Mouse (Mus musculus) myocyte (in vitro differentiated cells): ENCODE results near the gene Zbtb46. TPM values are rescaled to one million over a fixed set of nuclear protein-coding genes. Genes with fewer than 3 reads are reported as not detected.

Source experiments
- H3K27me3 ChIP-seq: one replicate; pipeline ENCODE4 v1.6.1; 2011; ENCODE audit not compliant: control insufficient read depth, insufficient read depth, insufficient read length
- H3K36me3 ChIP-seq: one replicate; pipeline ENCODE4 v1.6.1; 2011; ENCODE audit not compliant: control insufficient read depth, insufficient read depth
- H3K4me2 ChIP-seq: one replicate; pipeline ENCODE4 v1.6.1; 2011; ENCODE audit warnings: low read depth, control low read depth
- H3K4me3 ChIP-seq: one replicate; pipeline ENCODE4 v1.5.1; 2011; ENCODE audit warnings: mild to moderate bottlenecking, control low read depth, moderate library complexity
- H3K79me2 ChIP-seq: one replicate; pipeline ENCODE4 v1.6.1; 2011; ENCODE audit not compliant: control insufficient read depth, insufficient read depth
- H3ac ChIP-seq: one replicate; pipeline ENCODE4 v1.6.1; 2011; ENCODE audit not compliant: control insufficient read depth, insufficient read length
- CEBPB ChIP-seq: IDR thresholded peaks from 2 replicates; pipeline ENCODE4 v1.6.1; 2011; ENCODE audit warnings: mild to moderate bottlenecking, moderate library complexity; ENCODE audit not compliant: poor library complexity, insufficient read depth, severe bottlenecking
- E2F4 ChIP-seq: IDR thresholded peaks from one replicate; pipeline ENCODE4 v1.6.1; 2011; ENCODE audit warnings: mild to moderate bottlenecking, control low read depth, moderate library complexity; ENCODE audit not compliant: insufficient read depth
- MAX ChIP-seq: IDR thresholded peaks from one replicate; pipeline ENCODE4 v1.6.1; 2011; ENCODE audit warnings: low read depth, mild to moderate bottlenecking, control low read depth
- MYOD1 ChIP-seq, 3 experiments: IDR thresholded peaks; one replicate each; pipeline ENCODE4 v1.6.1; 2011; ENCODE audit warnings: control low read depth in 2 of 3, low read depth in 2 of 3, mild to moderate bottlenecking in 2 of 3, moderate library complexity in 1 of 3; ENCODE audit not compliant: insufficient read length in 2 of 3, control insufficient read depth in 1 of 3
- MYOG ChIP-seq, 3 experiments: IDR thresholded peaks; one replicate each; pipeline ENCODE4 v1.6.1; 2011; ENCODE audit warnings: control low read depth in 2 of 3, low read depth in 2 of 3, mild to moderate bottlenecking in 2 of 3; ENCODE audit not compliant: insufficient read length in 2 of 3, control insufficient read depth in 1 of 3, insufficient read depth in 1 of 3
- POLR2A ChIP-seq: IDR thresholded peaks from one replicate; pipeline ENCODE4 v1.6.1; 2011; ENCODE audit warnings: low read depth, mild to moderate bottlenecking, control low read depth, moderate library complexity; ENCODE audit not compliant: insufficient read length
- POLR2AphosphoS2 ChIP-seq: IDR thresholded peaks from one replicate; pipeline ENCODE4 v1.6.1; 2011; ENCODE audit warnings: low read depth, control low read depth; ENCODE audit not compliant: insufficient read length
- REST ChIP-seq: IDR thresholded peaks from one replicate; pipeline ENCODE4 v1.6.1; 2011; ENCODE audit warnings: mild to moderate bottlenecking, control low read depth, moderate library complexity; ENCODE audit not compliant: insufficient read depth, insufficient read length
- SRF ChIP-seq: IDR thresholded peaks from one replicate; pipeline ENCODE4 v1.6.1; 2011; ENCODE audit warnings: low read depth; ENCODE audit not compliant: control insufficient read depth, insufficient read length
- TCF12 ChIP-seq: IDR thresholded peaks from one replicate; pipeline ENCODE4 v1.6.1; 2011; ENCODE audit warnings: mild to moderate bottlenecking, control low read depth; ENCODE audit not compliant: poor library complexity, insufficient read depth, severe bottlenecking
- TCF3 ChIP-seq: IDR thresholded peaks from one replicate; pipeline ENCODE4 v1.6.1; 2011; ENCODE audit warnings: low read depth, control low read depth; ENCODE audit not compliant: insufficient read length
- USF1 ChIP-seq: IDR thresholded peaks from one replicate; pipeline ENCODE4 v1.6.1; 2011; ENCODE audit warnings: low read depth, mild to moderate bottlenecking, control low read depth, moderate library complexity
- polyA plus RNA-seq: library from polyadenylated mRNA; unstranded; fragments of >200 nt; fragmentation: generic; extraction: Trizol; gene quantifications from one replicate; pipeline ENCODE4 v1.2.1, GENCODE M21; 2012; ENCODE audit warnings: missing spikeins

The Zbtb46 gene
- polyA plus RNA-seq, 1 experiment = 1.3 TPM

GRCm38 (mm10) chr2:181415945-181416344 lies 43.3 kb downstream of the Zbtb46 start:
- Histone ChIP-seq H3K36me3 (no peaks in the 10 kb centered on the region), H3K27me3 (no peaks in the 10 kb centered on the region), H3K4me3 (no peak overlapping the region), H3K4me2 (no peak overlapping the region), H3ac (no peak overlapping the region), H3K79me2 (no peaks in the 10 kb centered on the region)
- TF ChIP-seq MAX (no peak), USF1 (no peak), REST (no peak), TCF12 (no peak), MYOG (IDR thresholded peaks at IDR 0.05; ENCODE audit: control insufficient read depth in 1 of 3, insufficient read depth in 1 of 3, insufficient read length in 2 of 3, low read depth in 2 of 3) (peak in 1 of 3 experiments; percentile 75), TCF3 (no peak), CEBPB (no peak), POLR2A (no peak), POLR2AphosphoS2 (no peak), E2F4 (no peak), MYOD1 (IDR thresholded peaks at IDR 0.05; ENCODE audit: control insufficient read depth in 1 of 3, insufficient read length in 2 of 3, low read depth in 2 of 3) (peak in 2 of 3 experiments; percentile 47 to 68), SRF (no peak)

- H3ac ChIP-seq = no peak overlapping the region
- no peaks in the 10 kb centered on the region for H3K79me2 ChIP-seq
- TF ChIP-seq POLR2AphosphoS2 (no peak), MYOD1 (IDR thresholded peaks at IDR 0.05; ENCODE audit: control insufficient read depth in 1 of 3, insufficient read length in 2 of 3, low read depth in 2 of 3) (peak in 1 of 3 experiments; percentile 22), USF1 (peak; percentile 63)
- no peak overlapping the region for H3K4me2 ChIP-seq
- H3K4me3 ChIP-seq = no peak overlapping the region
- no peaks in the 10 kb centered on the region for H3K36me3 ChIP-seq
- H3K27me3 ChIP-seq = no peaks in the 10 kb centered on the region
Observed at GRCm38 (mm10) chr2:181413141-181413540, 46.1 kb downstream of the Zbtb46 start.

DNA sequence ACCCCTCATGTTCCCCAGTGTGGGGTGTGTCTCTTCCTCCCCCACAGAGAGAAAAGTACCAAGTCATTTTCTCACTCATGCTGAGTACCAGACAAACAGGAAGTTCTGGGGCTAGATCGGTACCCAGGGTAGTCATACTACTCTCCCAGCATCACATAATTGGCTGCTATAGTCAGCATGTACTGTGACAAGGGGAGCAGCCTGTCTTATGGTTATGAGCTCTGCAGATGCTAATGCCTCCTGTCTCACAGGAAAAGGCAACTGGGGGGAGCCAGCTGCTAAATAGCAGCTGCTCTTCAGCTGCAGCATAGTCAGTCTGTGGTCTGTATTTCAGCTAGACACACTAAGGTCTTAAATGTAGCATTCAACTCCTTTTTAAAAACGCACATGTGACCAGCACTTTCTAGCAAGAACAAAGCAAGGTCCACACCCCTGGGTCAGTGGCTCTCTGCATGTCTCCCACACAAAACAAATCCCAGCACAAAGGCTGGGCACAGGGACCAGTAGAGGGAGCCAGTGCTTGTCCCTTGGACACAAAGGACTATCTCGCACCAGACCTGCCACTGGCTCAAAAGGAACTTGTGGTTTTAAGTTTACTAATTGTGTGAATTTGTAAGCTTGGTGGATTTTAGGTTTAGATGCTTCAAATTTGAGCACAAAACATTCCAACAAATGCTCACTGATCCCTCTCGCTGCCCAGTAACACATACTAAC lies 48.3 kb downstream of the Zbtb46 start:
- no peak overlapping the region for H3K4me2 ChIP-seq
- no peaks in the 10 kb centered on the region for H3K36me3 ChIP-seq
- no peaks in the 10 kb centered on the region for H3K27me3 ChIP-seq
- TF ChIP-seq POLR2AphosphoS2 (no peak), MYOD1 (IDR thresholded peaks at IDR 0.05; ENCODE audit: control insufficient read depth in 1 of 3, insufficient read length in 2 of 3, low read depth in 2 of 3) (peak in 1 of 3 experiments; percentile 13), USF1 (peak; percentile 19), TCF3 (no peak)
- H3ac ChIP-seq = no peak overlapping the region
- no peak overlapping the region for H3K4me3 ChIP-seq
- no peaks in the 10 kb centered on the region for H3K79me2 ChIP-seq

DNA sequence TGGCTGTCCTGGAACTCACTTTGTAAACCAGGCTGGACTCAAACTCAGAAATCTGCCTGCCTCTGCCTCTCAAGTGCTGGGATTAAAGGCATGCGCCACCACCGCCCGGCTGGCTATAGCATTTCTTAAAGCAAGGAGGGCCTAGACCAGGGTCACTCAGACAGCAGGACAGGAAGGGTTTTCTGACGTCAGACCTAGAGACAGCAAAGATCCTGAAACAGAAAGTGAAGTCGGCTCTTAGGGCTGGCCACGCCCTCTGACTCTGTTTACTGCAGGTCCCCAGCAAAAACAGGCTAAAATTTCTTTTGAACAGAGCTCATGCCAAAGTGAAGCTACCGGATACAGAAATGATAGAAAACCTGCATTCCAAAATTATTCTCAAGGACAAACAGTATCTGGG lies 49.6 kb downstream of the Zbtb46 start:
- no peak overlapping the region for H3ac ChIP-seq
- TF ChIP-seq MYOD1 (IDR thresholded peaks at IDR 0.05; ENCODE audit: control insufficient read depth in 1 of 3, insufficient read length in 2 of 3, low read depth in 2 of 3) (no peak), MAX (no peak), POLR2AphosphoS2 (no peak), E2F4 (no peak), USF1 (no peak), TCF12 (no peak), CEBPB (no peak), SRF (no peak), POLR2A (no peak)
- no peaks in the 10 kb centered on the region for H3K79me2 ChIP-seq
- H3K4me2 ChIP-seq = no peak overlapping the region
- no peaks in the 10 kb centered on the region for H3K27me3 ChIP-seq
- no peaks in the 10 kb centered on the region for H3K36me3 ChIP-seq
- no peak overlapping the region for H3K4me3 ChIP-seq

DNA sequence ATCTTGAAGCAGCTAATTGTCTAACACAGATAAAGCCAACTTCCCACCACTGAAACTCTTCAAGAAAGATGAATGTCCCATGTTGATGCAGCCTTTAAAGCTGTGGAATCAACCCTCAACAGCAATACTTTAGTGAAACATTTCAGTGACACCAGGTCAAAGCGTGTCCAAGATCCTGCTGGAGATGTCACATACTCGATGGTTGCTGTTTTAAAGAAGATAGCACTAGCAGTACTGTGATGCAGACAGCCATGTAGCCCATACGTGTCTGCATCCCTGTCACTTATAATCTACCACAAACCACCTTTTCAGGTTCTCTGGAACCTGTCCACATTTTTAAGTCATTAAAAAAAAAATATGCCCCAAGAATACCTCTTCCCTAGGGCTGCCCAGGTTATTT lies 55.5 kb downstream of the Zbtb46 start:
- H3K79me2 ChIP-seq = no peaks in the 10 kb centered on the region
- H3K4me2 ChIP-seq = no peak overlapping the region
- no peak overlapping the region for H3K4me3 ChIP-seq
- H3ac ChIP-seq = no peak overlapping the region
- no peak for TF ChIP-seq POLR2AphosphoS2
- no peak for TF ChIP-seq POLR2A
- no peak for TF ChIP-seq REST
- no peak for TF ChIP-seq MYOG (IDR thresholded peaks at IDR 0.05; ENCODE audit: control insufficient read depth in 1 of 3, insufficient read depth in 1 of 3, insufficient read length in 2 of 3, low read depth in 2 of 3)
- no peak for TF ChIP-seq E2F4
- no peak for TF ChIP-seq TCF12
- no peak for TF ChIP-seq TCF3
- TF ChIP-seq CEBPB = no peak
- TF ChIP-seq USF1 = no peak
- TF ChIP-seq MYOD1 (IDR thresholded peaks at IDR 0.05; ENCODE audit: control insufficient read depth in 1 of 3, insufficient read length in 2 of 3, low read depth in 2 of 3) = no peak
- TF ChIP-seq SRF = no peak
- TF ChIP-seq MAX = no peak
- H3K27me3 ChIP-seq = no peaks in the 10 kb centered on the region
- no peaks in the 10 kb centered on the region for H3K36me3 ChIP-seq
